Mouse (Mus musculus) myocyte (in vitro differentiated cells): ENCODE data around the gene Ift88.

ENCODE experiments used
- E2F4 ChIP-seq: IDR thresholded peaks from one replicate; pipeline ENCODE4 v1.6.1; 2011; ENCODE audit warnings: mild to moderate bottlenecking, control low read depth, moderate library complexity; ENCODE audit not compliant: insufficient read depth
- TCF12 ChIP-seq: IDR thresholded peaks from one replicate; pipeline ENCODE4 v1.6.1; 2011; ENCODE audit warnings: mild to moderate bottlenecking, control low read depth; ENCODE audit not compliant: poor library complexity, insufficient read depth, severe bottlenecking
- USF1 ChIP-seq: IDR thresholded peaks from one replicate; pipeline ENCODE4 v1.6.1; 2011; ENCODE audit warnings: low read depth, mild to moderate bottlenecking, control low read depth, moderate library complexity

GRCm38 (mm10) chr14:57402815-57403214 is 21.0 kb upstream of the Ift88 start:
- TF ChIP-seq USF1 = no peak
- TF ChIP-seq E2F4 = no peak
- no peak for TF ChIP-seq TCF12
